Mouse (Mus musculus): ENCODE results near the gene Gm9573.

Gm9573 gene

DNA sequence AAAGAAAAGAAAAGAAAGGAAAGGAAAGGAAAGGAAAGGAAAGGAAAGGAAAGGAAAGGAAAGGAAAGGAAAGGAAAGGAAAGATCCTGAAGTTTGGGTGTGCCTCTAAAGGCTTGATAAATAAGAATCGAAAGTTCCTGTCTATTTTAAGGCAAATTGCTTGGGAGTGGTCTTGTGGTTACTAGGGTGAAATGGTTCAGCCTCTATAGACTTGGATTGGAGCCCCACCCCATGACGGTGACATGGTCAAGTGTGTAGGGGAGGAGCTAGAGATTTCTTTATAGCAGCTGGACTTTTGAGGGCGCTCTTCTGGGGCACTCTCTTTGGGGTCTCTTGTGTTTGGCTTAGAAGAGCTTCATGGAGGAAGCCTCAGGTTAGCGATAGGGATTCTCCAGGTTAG is 32.7 kb downstream of the Gm9573 start:
- no peak for DNase-seq

DNA sequence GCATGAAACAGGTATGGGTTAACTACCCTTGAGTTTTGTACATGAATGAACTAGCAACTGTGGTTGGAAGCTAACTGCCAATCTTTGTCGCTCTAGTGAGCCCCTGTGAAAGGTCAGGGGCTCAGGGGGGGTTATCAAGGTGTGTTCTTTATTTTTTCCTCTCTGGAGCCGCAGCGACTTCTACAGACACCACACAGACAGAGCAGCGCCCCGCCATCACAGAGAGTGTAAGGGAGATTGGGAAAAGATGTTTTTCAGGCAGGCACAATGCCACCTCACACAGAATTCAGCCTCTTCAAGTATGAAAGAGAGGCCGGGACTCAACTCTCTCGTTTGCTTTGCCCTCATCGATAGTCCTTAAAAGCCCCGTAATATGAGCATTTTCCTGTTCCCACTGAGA is 34.3 kb downstream of the Gm9573 start:
- DNase-seq, result no peak

DNA sequence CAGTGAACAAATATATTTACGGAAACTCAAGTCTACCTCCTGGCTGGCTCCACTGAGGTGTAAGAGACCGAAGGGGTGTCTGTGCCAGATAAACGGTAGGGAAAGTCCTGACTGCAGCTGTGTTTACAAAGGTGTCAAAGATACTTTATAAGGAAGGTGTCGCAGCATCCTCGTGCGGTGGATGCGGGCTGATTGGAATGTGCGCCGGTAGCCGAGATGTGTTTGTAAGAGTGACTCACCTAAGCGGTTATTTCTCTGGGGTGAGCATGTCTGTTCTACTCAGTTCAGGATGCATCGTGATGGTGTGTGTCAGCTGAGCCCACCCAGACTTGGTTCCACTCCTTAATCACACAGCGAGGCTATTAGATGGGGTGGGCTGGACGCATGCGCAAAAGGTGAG is 34.7 kb downstream of the Gm9573 start:
- DNase-seq, result no peak

DNA sequence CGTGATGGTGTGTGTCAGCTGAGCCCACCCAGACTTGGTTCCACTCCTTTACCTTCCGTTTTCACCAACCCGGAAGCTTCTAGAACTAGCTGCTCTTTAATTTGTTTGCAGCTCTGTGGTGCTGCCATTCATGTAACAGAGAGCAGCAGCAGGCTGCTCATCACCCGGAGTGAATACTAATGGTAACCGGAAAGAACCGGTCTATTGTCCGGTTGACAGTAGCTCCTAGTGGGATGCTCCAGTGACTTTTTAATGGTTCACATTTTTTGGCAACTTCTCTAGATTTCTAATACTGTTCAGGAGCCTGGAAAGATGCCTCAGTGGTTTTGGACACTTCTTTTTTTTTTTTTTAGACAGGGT is 35.2 kb downstream of the Gm9573 start:
- no peak for DNase-seq

DNA sequence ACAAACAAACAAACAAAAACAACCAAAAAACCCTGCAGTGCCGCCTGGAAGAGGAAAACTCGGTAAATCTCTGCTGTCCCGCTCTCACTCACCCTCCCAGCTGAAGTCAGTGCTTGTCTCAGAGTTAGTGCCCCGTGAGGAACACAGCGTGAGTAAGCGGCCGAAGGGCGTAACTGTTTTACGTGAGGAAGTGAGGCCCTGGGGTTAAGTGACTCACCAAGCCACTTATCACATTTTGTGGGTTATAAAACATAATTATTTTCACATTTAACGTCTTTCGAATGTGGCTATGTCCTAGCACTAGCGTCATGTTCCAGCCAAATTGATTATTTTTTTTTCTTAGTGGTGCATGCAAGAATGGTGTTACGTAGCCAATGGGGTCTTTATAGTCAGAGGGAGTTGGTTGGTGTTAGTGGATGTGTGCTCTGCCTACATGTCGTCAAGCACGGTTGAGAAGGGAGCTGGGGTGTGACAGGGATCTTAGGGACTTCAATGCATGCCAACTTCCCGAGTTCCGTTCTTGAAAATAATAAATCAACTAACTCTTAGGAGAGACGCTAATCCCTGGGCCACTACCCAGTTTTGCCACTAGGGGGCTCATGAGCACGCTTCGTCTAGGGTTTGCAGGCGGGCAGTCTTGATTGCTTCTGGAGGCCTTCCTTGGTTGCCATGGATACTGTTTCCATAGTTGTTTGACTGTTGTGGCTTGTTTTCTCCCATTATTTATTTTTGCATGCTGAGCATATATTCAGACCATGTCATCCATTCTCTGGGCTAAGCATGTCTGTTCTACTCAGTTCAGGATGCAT is 35.8 kb downstream of the Gm9573 start:
- DNase-seq, result peak; percentile 80 to 81

DNA sequence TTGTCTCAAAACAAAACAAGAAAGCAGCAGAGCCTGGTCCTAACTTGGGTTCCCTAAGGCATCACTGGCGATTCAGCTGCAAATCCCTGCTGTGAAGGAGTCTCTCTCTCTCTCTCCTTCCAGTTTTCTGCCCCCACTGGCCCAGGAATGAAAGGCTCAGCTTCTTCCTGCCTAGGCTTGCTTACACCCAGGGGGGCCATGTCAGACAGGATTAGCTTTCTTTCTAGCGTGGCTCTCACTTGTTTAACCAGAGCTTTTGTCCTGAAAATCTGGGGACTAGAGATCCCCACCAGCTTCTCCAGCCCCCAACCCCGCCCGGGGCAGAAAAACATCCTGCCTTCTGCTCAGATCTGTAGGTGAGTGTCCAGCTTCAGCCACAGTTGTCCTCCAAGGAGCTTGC is 38.0 kb downstream of the Gm9573 start:
- no peak for DNase-seq

DNA sequence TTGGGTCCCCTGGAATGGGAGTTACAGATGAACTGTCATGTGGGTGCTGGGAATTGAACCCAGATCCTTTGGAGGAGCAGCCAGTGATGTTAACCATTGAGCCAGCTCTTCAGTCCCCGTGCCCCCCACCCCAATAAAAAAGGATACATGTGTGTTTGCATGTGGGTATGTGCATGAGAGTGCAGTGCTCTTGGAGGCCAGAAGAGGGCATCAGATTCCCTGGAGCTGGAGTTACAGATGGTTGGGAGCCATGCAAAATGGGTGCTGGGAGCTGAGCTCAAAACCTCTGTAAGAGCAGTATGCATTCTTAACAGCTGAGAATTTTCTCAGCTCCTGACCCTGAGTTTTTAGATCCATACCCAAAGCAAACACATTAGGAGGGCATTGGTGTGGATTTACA is 39.1 kb downstream of the Gm9573 start:
- no peak for DNase-seq

DNA sequence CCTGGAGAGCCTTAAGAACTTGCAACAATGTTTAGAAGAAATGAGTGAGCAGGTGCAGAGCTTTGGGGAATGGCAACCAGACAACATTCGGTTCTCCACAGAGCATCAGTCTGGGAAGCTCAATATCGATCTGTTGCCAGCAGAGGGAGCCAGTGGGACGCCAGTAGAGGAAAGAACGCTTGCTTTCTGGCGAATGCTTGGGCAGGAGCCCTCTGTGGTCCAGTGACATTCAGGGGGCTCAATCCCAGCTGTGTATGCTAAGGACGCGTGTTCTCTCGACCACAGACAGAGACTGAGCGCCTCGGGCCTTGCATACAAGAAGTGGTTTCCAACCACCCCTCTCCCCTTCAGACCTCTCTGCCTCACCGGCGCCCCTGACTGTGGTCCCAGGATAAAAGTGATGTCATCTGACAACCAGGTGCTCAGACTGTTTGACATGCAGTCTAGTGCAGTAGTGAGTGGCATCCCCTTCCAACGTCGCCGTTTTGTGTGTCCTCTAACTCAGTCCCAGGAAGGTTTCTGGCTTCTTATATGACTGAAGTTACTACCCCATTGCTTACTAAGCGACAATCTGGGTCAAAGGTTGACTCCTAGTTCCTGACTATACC is 42.0 kb downstream of the Gm9573 start:
- peak; percentile 77 to 79 for DNase-seq

DNA sequence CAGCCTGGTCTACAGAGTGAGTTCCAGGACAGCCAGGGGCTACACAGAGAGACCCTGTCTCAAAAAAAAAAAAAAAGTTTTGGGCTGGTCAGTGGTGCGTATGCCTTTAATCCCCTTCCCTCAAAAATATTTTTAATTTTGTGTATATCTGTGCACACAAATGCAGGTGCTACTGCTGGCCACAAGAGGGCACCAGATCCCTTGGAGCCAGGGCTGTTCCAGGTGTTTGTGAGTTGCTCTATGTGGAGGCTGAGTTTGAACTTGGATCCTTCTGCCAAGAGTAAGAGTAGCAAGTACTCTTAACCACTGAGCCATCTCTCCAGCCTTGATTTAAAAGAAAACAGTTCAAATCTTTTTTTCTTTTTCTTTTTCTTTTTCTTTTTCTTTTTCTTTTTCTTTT is 43.5 kb downstream of the Gm9573 start:
- peak; percentile 35 to 40 for DNase-seq

DNA sequence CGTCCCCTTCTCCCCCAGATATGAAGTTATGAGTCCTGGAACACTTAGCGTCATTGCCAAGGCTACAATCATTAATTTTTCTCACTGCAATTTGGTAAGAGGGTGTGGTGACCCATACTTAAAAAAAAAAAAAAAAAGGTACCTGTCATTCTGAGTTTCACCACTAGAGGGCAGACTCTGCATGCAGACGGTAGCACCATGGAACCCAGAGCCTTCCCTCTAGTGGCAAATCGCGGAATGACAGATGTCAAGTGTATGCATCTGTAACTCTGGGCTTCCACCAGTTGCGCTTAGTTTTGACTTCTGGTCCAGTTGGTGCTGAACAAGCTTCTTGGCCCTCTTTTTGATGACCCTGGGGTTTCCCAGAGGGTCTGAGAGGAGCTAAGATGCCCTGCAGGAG is 48.2 kb downstream of the Gm9573 start:
- DNase-seq, result peak; percentile 85 to 86

DNA sequence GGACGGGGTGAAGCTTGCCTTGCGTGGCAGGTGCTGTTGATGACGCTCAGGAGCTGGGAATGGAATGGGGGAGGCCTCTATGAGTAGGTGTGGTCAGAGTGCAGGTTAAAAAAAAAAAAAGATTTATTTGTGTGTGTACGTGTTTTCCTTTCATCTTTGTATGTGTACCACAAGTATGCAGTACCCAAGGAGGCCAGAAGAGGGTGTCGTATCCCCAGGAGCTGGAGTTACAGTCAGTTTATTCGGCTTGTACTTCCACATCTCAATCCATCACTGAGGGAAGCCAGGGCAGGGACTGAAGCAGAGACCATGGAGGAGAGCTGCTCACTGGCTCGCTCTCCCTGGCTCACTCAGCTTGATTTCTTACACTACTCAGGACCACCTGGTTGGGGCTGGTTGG is 55.0 kb downstream of the Gm9573 start:
- DNase-seq, result no peak

DNA sequence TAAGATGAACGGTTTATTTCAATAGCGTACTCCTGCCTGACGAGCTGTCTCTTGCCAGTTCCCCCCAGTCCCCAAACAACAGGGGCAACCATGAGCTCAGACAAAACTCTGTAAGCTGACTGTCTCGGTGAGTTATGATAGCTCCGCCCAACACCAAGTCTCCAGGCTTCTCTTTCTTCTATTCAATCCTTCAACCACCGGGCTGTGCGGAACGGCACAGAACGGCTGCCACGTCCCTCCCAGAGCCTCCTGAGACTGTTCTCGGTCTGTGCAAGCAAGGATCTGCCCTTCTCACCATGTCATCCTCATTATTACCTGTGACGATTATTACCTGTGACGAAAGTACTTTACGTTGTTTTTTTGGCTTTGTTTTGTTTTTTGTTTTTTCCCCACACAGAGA is 55.6 kb downstream of the Gm9573 start:
- DNase-seq, result no peak

DNA sequence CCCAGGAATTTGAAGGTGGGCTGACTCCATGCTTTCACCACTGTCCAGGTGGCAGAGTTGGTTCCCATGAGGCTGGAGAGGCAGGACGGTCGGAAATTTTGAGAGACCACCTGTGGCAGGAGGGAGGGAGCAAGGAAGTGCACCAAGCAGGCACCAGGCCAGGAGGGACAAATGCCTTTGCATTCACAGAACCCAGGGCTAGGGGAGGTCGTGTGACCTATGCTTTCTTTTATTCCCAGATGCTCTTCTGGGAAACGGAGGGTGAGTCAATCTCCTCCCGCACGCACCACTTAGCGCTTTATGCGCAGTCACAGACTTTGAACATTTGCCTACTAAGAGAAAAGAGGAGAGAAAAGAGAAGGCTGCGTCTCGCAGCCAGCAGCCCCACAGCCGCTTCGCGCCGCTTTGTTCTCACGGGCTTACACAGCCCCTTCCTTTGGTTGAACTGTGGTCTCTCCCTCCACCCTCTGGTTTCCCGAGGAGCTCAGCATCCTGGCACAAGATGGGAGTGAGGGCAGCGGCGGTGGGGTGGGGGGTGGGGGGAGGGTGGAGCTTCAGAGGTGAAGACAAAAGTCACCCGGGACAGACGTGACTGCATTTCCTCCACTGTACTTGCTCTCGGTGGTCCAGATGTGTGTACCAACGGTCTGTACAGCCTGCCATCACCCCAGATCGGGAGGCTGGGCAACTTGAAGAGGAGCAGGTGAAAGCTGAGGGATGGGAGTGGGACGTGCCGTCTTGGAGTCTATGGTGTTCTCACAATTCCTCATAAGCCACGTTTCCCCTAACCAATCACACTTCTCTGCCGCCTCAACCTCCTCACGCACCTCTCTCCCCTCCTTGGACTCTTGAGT is 57.1 kb downstream of the Gm9573 start:
- DNase-seq, result no peak
